Mouse (Mus musculus) forebrain, embryonic 13.5 days (tissue): ENCODE data around the gene Slc35d1. TPM values are rescaled to one million over a fixed set of nuclear protein-coding genes. Genes with fewer than 3 reads are reported as not detected.

ENCODE experiments used
- ATAC-seq: fragments of 200-750 bp; cut with Nextera tagmentation; 2 replicates; pipeline ENCODE4 v1.8.0; 2017
- H3K27ac ChIP-seq: fragments of 300-500 bp; sonication (generic); 2 replicates; pipeline ENCODE4 v1.5.1; 2015; ENCODE audit warnings: inconsistent platforms, mild to moderate bottlenecking, moderate library complexity
- H3K27me3 ChIP-seq: fragments of 300-500 bp; sonication (generic); 2 replicates; pipeline ENCODE4 v1.6.1; 2015; ENCODE audit warnings: mild to moderate bottlenecking, inconsistent platforms
- H3K36me3 ChIP-seq: fragments of 300-500 bp; sonication (generic); 2 replicates; pipeline ENCODE4 v1.6.1; 2015; ENCODE audit warnings: mild to moderate bottlenecking, inconsistent platforms; ENCODE audit not compliant: poor library complexity, severe bottlenecking
- H3K4me1 ChIP-seq: fragments of 300-500 bp; sonication (generic); 2 replicates; pipeline ENCODE4 v1.6.1; 2015; ENCODE audit warnings: inconsistent platforms
- H3K4me2 ChIP-seq: fragments of 300-500 bp; sonication (generic); 2 replicates; pipeline ENCODE4 v1.6.1; 2015; ENCODE audit warnings: inconsistent platforms, mild to moderate bottlenecking, moderate library complexity
- H3K4me3 ChIP-seq: fragments of 300-500 bp; sonication (generic); 2 replicates; pipeline ENCODE4 v1.5.1; 2015; ENCODE audit warnings: mild to moderate bottlenecking, inconsistent platforms
- H3K9ac ChIP-seq: fragments of 300-500 bp; sonication (generic); 2 replicates; pipeline ENCODE4 v1.6.1; 2015; ENCODE audit warnings: mild to moderate bottlenecking, inconsistent platforms
- H3K9me3 ChIP-seq: fragments of 300-500 bp; sonication (generic); replicated peaks from 2 replicates; pipeline ENCODE4 v1.6.1; 2016; ENCODE audit warnings: inconsistent platforms
- WGBS: fragments of 180-500 bp; shearing (Covaris S2); methylation state at CpG from one replicate; pipeline ENCODE4 v1.1.7; 2015; 5-methylcytosine and 5-hydroxymethylcytosine counted together
- polyA plus RNA-seq: library from polyadenylated mRNA; unstranded; fragments of >200 nt; fragmentation: Nextera tagmentation; extraction: Ambion mirVana; gene quantifications from 2 replicates; pipeline ENCODE4 v1.2.1, GENCODE M21; 2015

Gene Slc35d1
- polyA plus RNA-seq, result 4.5 and 5.2 TPM in 2 replicates

- Histone ChIP-seq H3K4me3 (peak within 1 kb of the TSS; percentile 90), H3K9me3 (no peaks in the 10 kb centered on the region), H3K9ac (peak within 1 kb of the TSS; percentile 97), H3K4me2 (peak within 1 kb of the TSS; percentile 76), H3K4me1 (peaks cover 18% of the 10 kb centered on the region), H3K36me3 (peaks cover 6% of the 10 kb centered on the region), H3K27ac (peak within 1 kb of the TSS; percentile 99), H3K27me3 (no peaks in the 10 kb centered on the region)
- peak; percentile 97 for ATAC-seq
- 3% methylated on average over 51 of the region's 70 CpGs for WGBS
Observed at GRCm38 (mm10) chr4:103214925-103215820, at the start of gene Slc35d1. Gene Slc35d1 (minus strand): TSS chr4:103215164.

GRCm38 (mm10) chr4:103263812-103264396 lies 48.9 kb upstream of the Slc35d1 start:
- ATAC-seq, result no peak
- Histone ChIP-seq H3K4me2 (no peak overlapping the region), H3K27me3 (no peaks in the 10 kb centered on the region), H3K27ac (no peak overlapping the region), H3K9me3 (no peaks in the 10 kb centered on the region), H3K36me3 (no peaks in the 10 kb centered on the region), H3K4me1 (no peaks in the 10 kb centered on the region), H3K9ac (no peak overlapping the region), H3K4me3 (no peak overlapping the region)
- 42% methylated on average over 8 of the region's 8 CpGs for whole genome bisulfite sequencing

- Histone ChIP-seq H3K9ac (no peak overlapping the region), H3K27ac (no peak overlapping the region), H3K27me3 (no peaks in the 10 kb centered on the region), H3K9me3 (no peaks in the 10 kb centered on the region), H3K4me1 (no peaks in the 10 kb centered on the region), H3K4me3 (no peak overlapping the region), H3K36me3 (no peaks in the 10 kb centered on the region), H3K4me2 (no peak overlapping the region)
- no peak for ATAC-seq
- 74% methylated on average over 5 of the region's 5 CpGs for WGBS
Observed at GRCm38 (mm10) chr4:103263378-103263777, 48.4 kb upstream of the Slc35d1 start.

GRCm38 (mm10) chr4:103258817-103259216 lies 43.9 kb upstream of the Slc35d1 start:
- Histone ChIP-seq H3K9me3 (no peaks in the 10 kb centered on the region; the same call in 1 of the 2 replicates), H3K4me2 (no peak overlapping the region), H3K27me3 (no peaks in the 10 kb centered on the region), H3K4me3 (no peak overlapping the region), H3K36me3 (no peaks in the 10 kb centered on the region), H3K27ac (no peak overlapping the region), H3K4me1 (no peaks in the 10 kb centered on the region), H3K9ac (no peak overlapping the region)
- WGBS, result 84% methylated on average over 3 of the region's 3 CpGs
- ATAC-seq, result no peak

GRCm38 (mm10) chr4:103253846-103254245 lies 38.9 kb upstream of the Slc35d1 start:
- no peak overlapping the region for H3K9ac ChIP-seq
- no peak overlapping the region for H3K4me3 ChIP-seq
- H3K4me1 ChIP-seq, result no peaks in the 10 kb centered on the region
- H3K27ac ChIP-seq, result no peak overlapping the region
- WGBS, result 85% methylated on average over 4 of the region's 4 CpGs
- H3K9me3 ChIP-seq, result no peaks in the 10 kb centered on the region; the same call in 1 of the 2 replicates
- no peak for ATAC-seq
- H3K27me3 ChIP-seq, result no peaks in the 10 kb centered on the region
- no peak overlapping the region for H3K4me2 ChIP-seq
- no peaks in the 10 kb centered on the region for H3K36me3 ChIP-seq

- H3K4me3 ChIP-seq, result no peak overlapping the region
- ATAC-seq, result no peak
- no peaks in the 10 kb centered on the region for H3K36me3 ChIP-seq
- H3K27ac ChIP-seq, result no peak overlapping the region
- WGBS, result 78% methylated on average over 6 of the region's 6 CpGs
- H3K4me2 ChIP-seq, result no peak overlapping the region
- H3K9me3 ChIP-seq, result no peaks in the 10 kb centered on the region
- no peak overlapping the region for H3K9ac ChIP-seq
- H3K27me3 ChIP-seq, result no peaks in the 10 kb centered on the region
- no peaks in the 10 kb centered on the region for H3K4me1 ChIP-seq
Observed at GRCm38 (mm10) chr4:103249436-103250085, 34.6 kb upstream of the Slc35d1 start.

- 74% methylated on average over 2 of the region's 2 CpGs for WGBS
- no peaks in the 10 kb centered on the region for H3K9me3 ChIP-seq
- no peak overlapping the region for H3K9ac ChIP-seq
- no peak for ATAC-seq
- H3K27me3 ChIP-seq, result no peaks in the 10 kb centered on the region
- H3K4me1 ChIP-seq, result no peaks in the 10 kb centered on the region
- H3K36me3 ChIP-seq, result no peaks in the 10 kb centered on the region
- no peak overlapping the region for H3K4me3 ChIP-seq
- no peak overlapping the region for H3K27ac ChIP-seq
- H3K4me2 ChIP-seq, result no peak overlapping the region
Observed at GRCm38 (mm10) chr4:103247813-103248212, 32.8 kb upstream of the Slc35d1 start.

- Histone ChIP-seq H3K9me3 (no peaks in the 10 kb centered on the region), H3K27ac (no peak overlapping the region), H3K4me2 (no peak overlapping the region), H3K36me3 (no peaks in the 10 kb centered on the region), H3K4me3 (no peak overlapping the region), H3K27me3 (no peaks in the 10 kb centered on the region), H3K9ac (no peak overlapping the region), H3K4me1 (no peaks in the 10 kb centered on the region)
- WGBS, result 92% methylated on average over 3 of the region's 3 CpGs
- no peak for ATAC-seq
Observed at GRCm38 (mm10) chr4:103247249-103247648, 32.3 kb upstream of the Slc35d1 start.

GRCm38 (mm10) chr4:103232156-103232555 lies 17.2 kb upstream of the Slc35d1 start:
- H3K36me3 ChIP-seq, result no peaks in the 10 kb centered on the region
- peaks cover 4% of the 10 kb centered on the region; the same call in 1 of the 2 replicates for H3K9me3 ChIP-seq
- no peak overlapping the region for H3K27ac ChIP-seq
- ATAC-seq, result no peak
- WGBS, result 24% methylated on average over 2 of the region's 2 CpGs
- no peak overlapping the region for H3K9ac ChIP-seq
- H3K4me2 ChIP-seq, result no peak overlapping the region
- H3K27me3 ChIP-seq, result no peaks in the 10 kb centered on the region
- no peak overlapping the region for H3K4me3 ChIP-seq
- no peaks in the 10 kb centered on the region for H3K4me1 ChIP-seq

- no peaks in the 10 kb centered on the region for H3K9me3 ChIP-seq
- no peak for ATAC-seq
- H3K27ac ChIP-seq, result no peak overlapping the region
- no peak overlapping the region for H3K9ac ChIP-seq
- H3K4me2 ChIP-seq, result no peak overlapping the region
- no peaks in the 10 kb centered on the region for H3K36me3 ChIP-seq
- WGBS, result 56% methylated on average over 9 of the region's 9 CpGs
- no peaks in the 10 kb centered on the region for H3K4me1 ChIP-seq
- H3K27me3 ChIP-seq, result no peaks in the 10 kb centered on the region
- no peak overlapping the region for H3K4me3 ChIP-seq
Observed at GRCm38 (mm10) chr4:103222854-103223253, 7.9 kb upstream of the Slc35d1 start.

- WGBS, result 87% methylated on average over 6 of the region's 6 CpGs
- Histone ChIP-seq H3K27me3 (no peaks in the 10 kb centered on the region), H3K9me3 (no peaks in the 10 kb centered on the region), H3K27ac (no peak overlapping the region), H3K4me1 (no peaks in the 10 kb centered on the region), H3K9ac (no peak overlapping the region), H3K36me3 (no peaks in the 10 kb centered on the region), H3K4me2 (no peak overlapping the region), H3K4me3 (no peak overlapping the region)
- ATAC-seq, result no peak
Observed at GRCm38 (mm10) chr4:103221789-103222188, 6.8 kb upstream of the Slc35d1 start.

- no peaks in the 10 kb centered on the region for H3K27me3 ChIP-seq
- WGBS, result 72% methylated on average over 5 of the region's 5 CpGs
Observed at GRCm38 (mm10) chr4:103219011-103219410, 4.0 kb upstream of the Slc35d1 start.

More at GRCm38 (mm10) chr4:103219011-103219410, 4.0 kb upstream of the Slc35d1 start:
- Histone ChIP-seq H3K36me3 (no peaks in the 10 kb centered on the region), H3K4me2 (no peak overlapping the region), H3K27ac (no peak overlapping the region), H3K4me3 (no peak overlapping the region), H3K4me1 (peaks cover 5% of the 10 kb centered on the region), H3K9ac (no peak overlapping the region), H3K9me3 (no peaks in the 10 kb centered on the region)
- ATAC-seq, result no peak
